Mouse (Mus musculus) adrenal gland, postnatal 36 days (tissue): ENCODE measurements around the gene Megf8. TPM values are rescaled to one million over a fixed set of nuclear protein-coding genes. Genes with fewer than 3 reads are reported as not detected.

Source experiments
- DNase-seq, 2 experiments: peaks; one replicate each; pipeline ENCODE4 v3.0.0; 2021; ENCODE audit warnings: mixed read lengths in 1 of 2
- total RNA-seq, 2 experiments: library from RNA; stranded (reverse); gene quantifications; 2 replicates each; pipeline ENCODE4 v1.2.3; 2021

Gene Megf8
- total RNA-seq, 2 experiments from 2014 or later = 43.7 to 51.3 TPM

GRCm38 (mm10) chr7:25406468-25406867 lies 89.5 kb downstream of the Megf8 start:
- peak in 1 of 2 experiments; percentile 20 for DNase-seq

DNA sequence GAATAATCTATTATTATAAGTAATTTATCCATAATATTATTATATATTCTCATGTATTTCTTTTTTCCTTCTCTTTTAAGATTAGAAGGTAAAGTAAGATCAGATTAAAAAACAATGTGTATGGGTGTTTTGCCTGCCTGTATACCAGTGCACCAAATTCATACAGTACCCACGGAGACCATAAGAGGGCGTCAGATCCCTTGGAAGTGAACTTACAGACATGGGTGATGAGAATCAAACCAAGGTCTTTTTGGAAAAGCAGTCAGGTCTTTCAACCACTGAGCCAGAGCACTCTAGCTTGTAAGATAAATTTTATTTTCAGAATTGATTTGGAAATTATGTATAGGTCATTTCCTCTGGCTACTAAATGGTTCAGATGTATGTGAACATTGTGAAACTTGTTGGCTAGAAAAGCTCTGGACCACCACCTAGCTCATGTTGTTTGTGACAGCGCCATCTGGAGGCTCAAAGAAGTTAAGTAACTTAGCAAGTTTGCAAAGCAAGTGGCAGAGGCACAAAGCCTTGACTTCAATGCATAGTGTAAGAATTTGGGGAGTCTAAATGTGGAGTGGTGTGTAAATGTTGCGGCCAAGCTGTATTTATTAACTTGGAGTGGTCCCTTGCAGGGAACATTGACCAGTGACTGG lies 92.3 kb downstream of the Megf8 start:
- DNase-seq = peak; percentile 15 to 56

GRCm38 (mm10) chr7:25410969-25411615 lies 94.1 kb downstream of the Megf8 start:
- no peak for DNase-seq

GRCm38 (mm10) chr7:25411861-25412260 lies 94.9 kb downstream of the Megf8 start:
- DNase-seq = no peak

GRCm38 (mm10) chr7:25412833-25413441 lies 96.0 kb downstream of the Megf8 start, which contains the start of gene Cxcl17:
Gene Cxcl17 (minus strand): TSS chr7:25412886.
- DNase-seq = no peak

Other genes starting within 250 kb of the Megf8 start
- gene Grik5, start 244.8 kb upstream of the Megf8 start, total RNA-seq = 10 to 100 TPM; 13.4 to 16.9 TPM
- 10 to 100 TPM; 20.6 to 20.9 TPM for gene Zfp574, start 244.6 kb upstream of the Megf8 start, total RNA-seq
- 1 to 10 TPM in 1 of 2 experiments, under 1 TPM in 1; 0.86 to 1.3 TPM for gene Pou2f2, start 137.4 kb upstream of the Megf8 start, total RNA-seq
- 10 to 100 TPM; 16.7 to 17.7 TPM for gene Dedd2, start 96.5 kb upstream of the Megf8 start, total RNA-seq
- 1 to 10 TPM; 9.3 to 9.4 TPM for gene Zfp526, start 95.7 kb upstream of the Megf8 start, total RNA-seq
- gene Gsk3a, start 79.3 kb upstream of the Megf8 start, total RNA-seq = 10 to 100 TPM; 93.3 to 96.7 TPM
- gene Erf, start 66.4 kb upstream of the Megf8 start, total RNA-seq = 10 to 100 TPM; 25.4 to 40.9 TPM
- 100 to 1,000 TPM in 1 of 2 experiments, 10 to 100 TPM in 1; 94.8 to 116 TPM for gene Cic, start 49.5 kb upstream of the Megf8 start, total RNA-seq
- gene Pafah1b3, start 19.2 kb upstream of the Megf8 start, total RNA-seq = 10 to 100 TPM; 32.7 to 34.0 TPM
- not detected for gene Prr19, start 15.8 kb upstream of the Megf8 start, total RNA-seq
- gene Tmem145, start 11.1 kb upstream of the Megf8 start, total RNA-seq = 1 to 10 TPM; 1.5 to 1.6 TPM
- not detected for gene Cnfn, start 52.6 kb downstream of the Megf8 start, total RNA-seq
- gene Lipe, start 81.5 kb downstream of the Megf8 start, total RNA-seq = 100 to 1,000 TPM; 342 to 355 TPM
- not detected for gene Cxcl17, start 95.7 kb downstream of the Megf8 start, total RNA-seq
- gene Ceacam1, start 160.4 kb downstream of the Megf8 start, total RNA-seq = 10 to 100 TPM in 1 of 2 experiments, 1 to 10 TPM in 1; 9.6 to 19.9 TPM
- 1 to 10 TPM; 1.4 to 2.4 TPM for gene Ceacam2, start 222.7 kb downstream of the Megf8 start, total RNA-seq